Mouse (Mus musculus) erythroblast, embryonic 14.5 days (primary cell): ENCODE results near the gene Elmod3.

ENCODE experiments used
- GATA1 ChIP-seq: IDR thresholded peaks from 2 replicates; pipeline ENCODE4 v1.6.1; 2012; ENCODE audit warnings: low read length, inconsistent platforms, mixed read lengths
- TAL1 ChIP-seq: IDR thresholded peaks from 3 replicates; pipeline ENCODE4 v1.6.1; 2012; ENCODE audit warnings: low read length, inconsistent platforms, mixed read lengths

- no peak for TF ChIP-seq GATA1
- no peak for TF ChIP-seq TAL1
Observed at GRCm38 (mm10) chr6:72545377-72545776, 52.8 kb downstream of the Elmod3 start.
